Mouse (Mus musculus) liver, embryonic 14.5 days (tissue): Measurements from ENCODE around the gene Chrm4. TPM values are rescaled to one million over a fixed set of nuclear protein-coding genes. Genes with fewer than 3 reads are reported as not detected.

Experiments used
- ATAC-seq: fragments of 200-750 bp; cut with Nextera tagmentation; 2 replicates; pipeline ENCODE4 v1.8.0; 2017; ENCODE audit warnings: moderate number of reproducible peaks, mild to moderate bottlenecking, moderate library complexity; ENCODE audit not compliant: insufficient read depth
- DNase-seq, 3 experiments: peaks; one replicate each; pipeline ENCODE4 v3.0.0-alpha.2; 2012 to 2013; ENCODE audit warnings: low read depth in 3 of 3, low spot score in 3 of 3
- H3K27ac ChIP-seq: fragments of 300-500 bp; sonication (generic); 2 replicates; pipeline ENCODE4 v1.5.1; 2014; ENCODE audit warnings: moderate library complexity, mild to moderate bottlenecking, control low read depth, inconsistent platforms
- H3K27me3 ChIP-seq: fragments of 300-500 bp; sonication (generic); 2 replicates; pipeline ENCODE4 v1.6.1; 2014; ENCODE audit warnings: mild to moderate bottlenecking, low read length, moderate library complexity; ENCODE audit not compliant: control insufficient read depth, insufficient read depth
- H3K36me3 ChIP-seq: fragments of 300-500 bp; sonication (generic); replicated peaks from 2 replicates; pipeline ENCODE4 v1.6.1; 2014; ENCODE audit warnings: low read depth; ENCODE audit not compliant: control insufficient read depth, insufficient read depth
- H3K4me1 ChIP-seq, 2 experiments: fragments of 200-500 bp in 1 of 2; fragments of 300-500 bp in 1 of 2; sonication (generic) in 1 of 2; replicated peaks; 2 replicates each; pipeline ENCODE4 v1.6.1; 2012 to 2014; ENCODE audit warnings: antibody characterized with exemption in 1 of 2, inconsistent platforms in 1 of 2, low read length in 1 of 2; ENCODE audit not compliant: control insufficient read depth in 2 of 2, insufficient read depth in 2 of 2
- H3K4me2 ChIP-seq: fragments of 300-500 bp; sonication (generic); 2 replicates; pipeline ENCODE4 v1.6.1; 2014; ENCODE audit warnings: low read depth, mild to moderate bottlenecking, control low read depth, moderate library complexity
- H3K4me3 ChIP-seq, 2 experiments: fragments of 200-500 bp in 1 of 2; fragments of 300-500 bp in 1 of 2; sonication (generic) in 1 of 2; 2 replicates each; pipeline ENCODE4 v1.5.1; 2012 to 2014; ENCODE audit warnings: low read depth in 2 of 2, low read length in 2 of 2, mild to moderate bottlenecking in 2 of 2, control low read depth in 1 of 2, inconsistent platforms in 1 of 2, moderate library complexity in 1 of 2; ENCODE audit not compliant: insufficient read depth in 1 of 2
- H3K9ac ChIP-seq: fragments of 300-500 bp; sonication (generic); replicated peaks from 2 replicates; pipeline ENCODE4 v1.6.1; 2014; ENCODE audit warnings: mild to moderate bottlenecking, control low read depth, moderate library complexity
- H3K9me3 ChIP-seq: fragments of 300-500 bp; sonication (generic); 2 replicates; pipeline ENCODE4 v1.6.1; 2016; ENCODE audit warnings: low read length, mixed read lengths; ENCODE audit not compliant: control insufficient read depth
- CTCF ChIP-seq: IDR thresholded peaks from 2 replicates; pipeline ENCODE4 v1.5.1; 2016; ENCODE audit warnings: antibody characterized with exemption, low read depth, control low read depth
- EP300 ChIP-seq: IDR thresholded peaks from 2 replicates; pipeline ENCODE4 v1.6.1; 2016; ENCODE audit warnings: antibody characterized with exemption, low read depth
- WGBS: fragments of 180-500 bp; shearing (Covaris S2); extraction: QIAGEN DNeasy Blood & Tissue Kit; methylation state at CpG from one replicate; pipeline ENCODE4 v1.1.7; 2014; ENCODE audit not compliant: insufficient replicate concordance; 5-methylcytosine and 5-hydroxymethylcytosine counted together
- polyA plus RNA-seq, 2 experiments: library from polyadenylated mRNA; depleted of rRNA in 1 of 2; stranded (reverse) in 1 of 2; unstranded in 1 of 2; fragments of >200 nt; fragmentation: Nextera tagmentation in 1 of 2; extraction: Ambion mirVana in 1 of 2; gene quantifications; 2 replicates each; pipeline versions ENCODE4 v1.2.1 to v1.2.3; 2012 to 2014

Chrm4 gene
- polyA plus RNA-seq, 2 experiments: 0.06 TPM; not detected in 1

GRCm38 (mm10) chr2:91913328-91914110 lies 13.5 kb upstream of the Chrm4 start:
- 55% methylated on average over 7 of the region's 7 CpGs for WGBS
- TF ChIP-seq CTCF: no peak
- no peak for TF ChIP-seq EP300
- ATAC-seq: no peak

GRCm38 (mm10) chr2:91916346-91916977 lies 10.6 kb upstream of the Chrm4 start:
- no peak overlapping the region for H3K4me2 ChIP-seq
- peaks cover 10 to 30% of the 10 kb centered on the region in 2 experiments; a peak in 3 of 4 replicates for H3K4me1 ChIP-seq
- H3K27ac ChIP-seq: no peak overlapping the region
- H3K36me3 ChIP-seq: peaks cover 10% of the 10 kb centered on the region
- no peak overlapping the region for H3K4me3 ChIP-seq
- ATAC-seq (peak; percentile 78), DNase-seq (peak in 1 of 3 experiments; percentile 24)
- no peak for TF ChIP-seq CTCF
- TF ChIP-seq EP300: peak; percentile 82
- peaks cover 11% of the 10 kb centered on the region for H3K27me3 ChIP-seq
- 20% methylated on average over 7 of the region's 7 CpGs for WGBS
- no peaks in the 10 kb centered on the region for H3K9me3 ChIP-seq
- no peak overlapping the region for H3K9ac ChIP-seq

More at GRCm38 (mm10) chr2:91913328-91914110, 13.5 kb upstream of the Chrm4 start:
- Histone ChIP-seq H3K36me3 (peaks cover 10% of the 10 kb centered on the region), H3K4me1 (peaks cover 10 to 30% of the 10 kb centered on the region in 2 experiments; a peak in 3 of 4 replicates), H3K27me3 (no peaks in the 10 kb centered on the region), H3K9ac (no peak overlapping the region), H3K4me2 (no peak overlapping the region), H3K27ac (no peak overlapping the region), H3K4me3 (no peak overlapping the region), H3K9me3 (no peaks in the 10 kb centered on the region)
- DNase-seq: no peak

GRCm38 (mm10) chr2:91917096-91917495 lies 10.0 kb upstream of the Chrm4 start:
- H3K36me3 ChIP-seq: peaks cover 8% of the 10 kb centered on the region
- no peak overlapping the region for H3K9ac ChIP-seq
- H3K9me3 ChIP-seq: no peaks in the 10 kb centered on the region
- no peak overlapping the region for H3K27ac ChIP-seq
- no peak for TF ChIP-seq CTCF
- no peak for TF ChIP-seq EP300
- H3K4me3 ChIP-seq: no peak overlapping the region
- peaks cover 17% of the 10 kb centered on the region for H3K27me3 ChIP-seq
- DNase-seq: no peak
- H3K4me2 ChIP-seq: no peak overlapping the region
- 72% methylated on average over 7 of the region's 7 CpGs for WGBS
- H3K4me1 ChIP-seq: peaks cover 10 to 30% of the 10 kb centered on the region in 2 experiments; a peak in 3 of 4 replicates
- ATAC-seq: no peak

- Histone ChIP-seq H3K4me2 (no peak overlapping the region), H3K9ac (no peak overlapping the region), H3K4me1 (peaks cover 10 to 22% of the 10 kb centered on the region in 2 experiments; a peak in 3 of 4 replicates), H3K27me3 (peaks cover 47% of the 10 kb centered on the region), H3K27ac (no peak overlapping the region), H3K4me3 (no peak overlapping the region), H3K9me3 (no peaks in the 10 kb centered on the region), H3K36me3 (peaks cover 8% of the 10 kb centered on the region)
- WGBS: 49% methylated on average over 4 of the region's 4 CpGs
- DNase-seq (no peak), ATAC-seq (no peak)
- TF ChIP-seq EP300 (no peak), CTCF (no peak)
These were observed 6.9 kb upstream of the Chrm4 start for GRCm38 (mm10) chr2:91920130-91920529.
